Mouse (Mus musculus): Measurements from ENCODE around the gene Nrxn3. TPM values are rescaled to one million over a fixed set of nuclear protein-coding genes. Genes with fewer than 3 reads are reported as not detected.

The Nrxn3 gene
- total RNA-seq, 4 experiments from 2014 or later = 0.03 to 0.30 (median 0.28) TPM; not detected in 1

- DNase-seq (ENCODE audit: low spot score) = no peak
Measured at GRCm38 (mm10) chr12:88812173-88812572, 89.5 kb downstream of the Nrxn3 start.

- no peak for DNase-seq (ENCODE audit: low spot score)
Measured at GRCm38 (mm10) chr12:88816865-88817264, 94.2 kb downstream of the Nrxn3 start.

- peak; percentile 22 for DNase-seq (ENCODE audit: low spot score)
Measured at GRCm38 (mm10) chr12:88818622-88819334, 96.1 kb downstream of the Nrxn3 start.

GRCm38 (mm10) chr12:88819335-88819709, 96.6 kb downstream of the Nrxn3 start:
- DNase-seq (ENCODE audit: low spot score) = peak; percentile 11

- no peak for DNase-seq (ENCODE audit: low spot score)
Measured at GRCm38 (mm10) chr12:88820131-88820530, 97.5 kb downstream of the Nrxn3 start.

GRCm38 (mm10) chr12:88830851-88831250, 108.2 kb downstream of the Nrxn3 start:
- DNase-seq (ENCODE audit: low spot score) = no peak

GRCm38 (mm10) chr12:88835821-88836220, 113.1 kb downstream of the Nrxn3 start:
- DNase-seq (ENCODE audit: low spot score) = no peak

GRCm38 (mm10) chr12:88839724-88840123, 117.0 kb downstream of the Nrxn3 start:
- DNase-seq (ENCODE audit: low spot score) = no peak

- no peak for DNase-seq (ENCODE audit: low spot score)
Measured at GRCm38 (mm10) chr12:88841350-88841749, 118.7 kb downstream of the Nrxn3 start.

- no peak for DNase-seq (ENCODE audit: low spot score)
Measured at GRCm38 (mm10) chr12:88850400-88851179, 127.9 kb downstream of the Nrxn3 start.

GRCm38 (mm10) chr12:88854039-88854438, 131.4 kb downstream of the Nrxn3 start:
- DNase-seq (ENCODE audit: low spot score) = no peak

GRCm38 (mm10) chr12:88857701-88858100, 135.0 kb downstream of the Nrxn3 start:
- DNase-seq (ENCODE audit: low spot score) = no peak

- no peak for DNase-seq (ENCODE audit: low spot score)
Measured at GRCm38 (mm10) chr12:88859456-88860345, 137.0 kb downstream of the Nrxn3 start.

- no peak for DNase-seq (ENCODE audit: low spot score)
Measured at GRCm38 (mm10) chr12:88860397-88860796, 137.7 kb downstream of the Nrxn3 start.

- no peak for DNase-seq (ENCODE audit: low spot score)
Measured at GRCm38 (mm10) chr12:88863069-88863468, 140.4 kb downstream of the Nrxn3 start.

- no peak for DNase-seq (ENCODE audit: low spot score)
Measured at GRCm38 (mm10) chr12:88868288-88868687, 145.6 kb downstream of the Nrxn3 start.

GRCm38 (mm10) chr12:88897331-88897730, 174.7 kb downstream of the Nrxn3 start:
- no peak for DNase-seq (ENCODE audit: low spot score)

- DNase-seq (ENCODE audit: low spot score) = no peak
Measured at GRCm38 (mm10) chr12:88900014-88900727, 177.5 kb downstream of the Nrxn3 start.

- DNase-seq (ENCODE audit: low spot score) = no peak
Measured at GRCm38 (mm10) chr12:88900728-88901080, 178.0 kb downstream of the Nrxn3 start.

- no peak for DNase-seq (ENCODE audit: low spot score)
Measured at GRCm38 (mm10) chr12:88910761-88911160, 188.1 kb downstream of the Nrxn3 start.

- DNase-seq (ENCODE audit: low spot score) = no peak
Measured at GRCm38 (mm10) chr12:88916752-88917151, 194.1 kb downstream of the Nrxn3 start.
